Mouse (Mus musculus) adrenal gland, adult (tissue): Measurements from ENCODE around the gene Rae1.

ENCODE experiments used
- DNase-seq, 2 experiments: peaks; one replicate each; pipeline ENCODE4 v3.0.0; 2022 to 2023; ENCODE audit warnings: low spot score in 1 of 2; ENCODE audit not compliant: inconsistent age in 2 of 2

The Rae1 gene

GRCm38 (mm10) chr2:173046582-173047297, 46.8 kb downstream of the Rae1 start:
- DNase-seq = no peak

GRCm38 (mm10) chr2:173047471-173047870, 47.6 kb downstream of the Rae1 start:
- no peak for DNase-seq

GRCm38 (mm10) chr2:173048041-173048745, 48.3 kb downstream of the Rae1 start:
- DNase-seq = no peak

GRCm38 (mm10) chr2:173049231-173049630, 49.3 kb downstream of the Rae1 start:
- no peak for DNase-seq

- peak in 1 of 2 experiments; percentile 70 for DNase-seq
Measured at GRCm38 (mm10) chr2:173049817-173050216, 49.9 kb downstream of the Rae1 start.

GRCm38 (mm10) chr2:173050604-173051382, 50.9 kb downstream of the Rae1 start:
- no peak for DNase-seq

GRCm38 (mm10) chr2:173052881-173053280, 53.0 kb downstream of the Rae1 start:
- DNase-seq = no peak

- DNase-seq = no peak
Measured at GRCm38 (mm10) chr2:173053846-173054245, 53.9 kb downstream of the Rae1 start.

- no peak for DNase-seq
Measured at GRCm38 (mm10) chr2:173056303-173056881, 56.5 kb downstream of the Rae1 start.

GRCm38 (mm10) chr2:173056882-173057315, 57.0 kb downstream of the Rae1 start:
- DNase-seq = no peak

GRCm38 (mm10) chr2:173057623-173058022, 57.7 kb downstream of the Rae1 start:
- no peak for DNase-seq

GRCm38 (mm10) chr2:173058263-173058662, 58.3 kb downstream of the Rae1 start:
- no peak for DNase-seq

- DNase-seq = no peak
Measured at GRCm38 (mm10) chr2:173060450-173060849, 60.5 kb downstream of the Rae1 start.

- DNase-seq = peak in 1 of 2 experiments; percentile 42
Measured at GRCm38 (mm10) chr2:173061443-173062351, 61.8 kb downstream of the Rae1 start.

GRCm38 (mm10) chr2:173063219-173063618, 63.3 kb downstream of the Rae1 start:
- DNase-seq = peak in 1 of 2 experiments; percentile 48

- no peak for DNase-seq
Measured at GRCm38 (mm10) chr2:173064864-173065263, 64.9 kb downstream of the Rae1 start.
